Comparison of ENCODE assay signal across 9 mouse cellular contexts in the genomic region with DNA sequence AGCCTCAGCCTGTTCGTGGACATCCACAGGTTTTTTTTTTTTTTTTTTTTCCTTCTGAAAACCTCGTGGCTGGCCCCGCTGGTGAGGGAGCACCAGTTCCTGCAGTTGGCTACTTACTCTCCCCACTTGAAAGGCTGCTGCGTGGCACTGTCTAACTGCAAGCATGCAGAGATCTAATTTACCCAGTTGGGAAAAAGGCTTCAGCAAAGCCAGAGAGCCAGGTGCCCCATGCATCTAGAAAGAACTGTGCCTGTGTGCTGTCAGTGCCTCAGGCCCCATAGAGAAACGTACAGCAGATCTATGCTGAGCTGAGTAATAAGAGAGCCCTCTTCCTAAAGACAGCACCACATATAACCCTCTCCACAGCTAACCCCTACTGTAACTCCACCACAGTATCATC. TPM values are rescaled to one million over a fixed set of nuclear protein-coding genes. Genes with fewer than 3 reads are reported as not detected.
A peak's percentile ranks its signal among the peaks of the same experiment; 100 is the strongest.
DNase-seq lines count a peak whose midpoint lies in the region; ATAC-seq lines count a peak whose summit lies in the region.
"Had no signal": no experiment of that assay in that cellular context is flagged by ENCODE, and none has a peak within 500 bp of the region (broad histone marks: within the 10 kb centered on the region; RNA-seq: fewer than 3 reads in every experiment).

No protein-coding gene starts in this region.

- 20% methylated on average over 5 of the region's 5 CpGs for WGBS in kidney, embryonic 16.5 days
- 23% methylated on average over 5 of the region's 5 CpGs for WGBS in embryonic facial prominence, embryonic 15.5 days
- 9% methylated on average over 5 of the region's 5 CpGs for WGBS in hindbrain, embryonic 15.5 days
- WGBS in midbrain, embryonic 15.5 days, result 5% methylated on average over 5 of the region's 5 CpGs

- peaks cover 57% of the 10 kb centered on the region for H3K4me1 ChIP-seq in kidney, embryonic 16.5 days (ENCODE audit: insufficient read depth, low read length)
- H3K4me1 ChIP-seq in embryonic facial prominence, embryonic 15.5 days, result peaks cover 54% of the 10 kb centered on the region
- peaks cover 69% of the 10 kb centered on the region for H3K4me1 ChIP-seq in hindbrain, embryonic 15.5 days (replicated peaks)
- H3K4me1 ChIP-seq in midbrain, embryonic 15.5 days, result peaks cover 50% of the 10 kb centered on the region

- peak overlapping the region; percentile 60 for H3K4me2 ChIP-seq in kidney, embryonic 16.5 days (replicated peaks; ENCODE audit: low read depth, low read length)
- H3K4me2 ChIP-seq in embryonic facial prominence, embryonic 15.5 days (replicated peaks), result peak overlapping the region; percentile 52; the same call in 1 of the 2 replicates
- peak overlapping the region; percentile 73 for H3K4me2 ChIP-seq in hindbrain, embryonic 15.5 days
- peak overlapping the region; percentile 67 for H3K4me2 ChIP-seq in midbrain, embryonic 15.5 days

- no peak for DNase-seq in kidney, postnatal 36 days
- DNase-seq in layer of hippocampus, postnatal 36 days, result no peak
- no peak for DNase-seq in left cerebral cortex, adult 9 months (ENCODE audit: low spot score in 2 of 2)

- peak overlapping the region; percentile 83 for H3K27ac ChIP-seq in kidney, embryonic 16.5 days (ENCODE audit: low read length)
- H3K27ac ChIP-seq in embryonic facial prominence, embryonic 15.5 days (replicated peaks), result no peak overlapping the region
- H3K27ac ChIP-seq in hindbrain, embryonic 15.5 days (replicated peaks), result peak overlapping the region; percentile 90
- H3K27ac ChIP-seq in midbrain, embryonic 15.5 days, result peak overlapping the region; percentile 87

- no peaks in the 10 kb centered on the region for H3K36me3 ChIP-seq in kidney, embryonic 16.5 days (ENCODE audit: insufficient read depth, low read length)
- no peaks in the 10 kb centered on the region for H3K36me3 ChIP-seq in embryonic facial prominence, embryonic 15.5 days
- no peaks in the 10 kb centered on the region for H3K36me3 ChIP-seq in hindbrain, embryonic 15.5 days
- H3K36me3 ChIP-seq in midbrain, embryonic 15.5 days (replicated peaks), result no peaks in the 10 kb centered on the region

- ATAC-seq in kidney, embryonic 16.5 days (ENCODE audit: low FRiP score, low TSS enrichment), result 0 out of 2 replicates have a peak, but pooled peaks have one; percentile 4
- ATAC-seq in embryonic facial prominence, embryonic 15.5 days (ENCODE audit: insufficient number of reproducible peaks, low FRiP score, low TSS enrichment, low read depth), result no peak
- 0 out of 2 replicates have a peak, but pooled peaks have one; percentile 7 for ATAC-seq in hindbrain, embryonic 15.5 days (ENCODE audit: low FRiP score, low read depth)
- peak; percentile 53 for ATAC-seq in midbrain, embryonic 15.5 days (replicated peaks)
- ATAC-seq in monocyte, adult 5-6 weeks (replicated peaks; ENCODE audit: insufficient number of reproducible peaks, low FRiP score, low TSS enrichment, poor library complexity, severe bottlenecking), result no peak

- H3K9ac ChIP-seq in kidney, embryonic 16.5 days (replicated peaks; ENCODE audit: low read length), result no peak overlapping the region
- H3K9ac ChIP-seq in embryonic facial prominence, embryonic 15.5 days, result no peak overlapping the region
- peak overlapping the region; percentile 64; the same call in 1 of the 2 replicates for H3K9ac ChIP-seq in hindbrain, embryonic 15.5 days
- H3K9ac ChIP-seq in midbrain, embryonic 15.5 days, result peak overlapping the region; percentile 52; the same call in 1 of the 2 replicates

- H3K4me3 ChIP-seq in kidney, embryonic 16.5 days (ENCODE audit: low read length), result no peak overlapping the region
- no peak overlapping the region for H3K4me3 ChIP-seq in embryonic facial prominence, embryonic 15.5 days (replicated peaks)
- peak overlapping the region; percentile 47 for H3K4me3 ChIP-seq in hindbrain, embryonic 15.5 days
- H3K4me3 ChIP-seq in midbrain, embryonic 15.5 days, result peak overlapping the region; percentile 48

- H3K9me3 ChIP-seq in kidney, embryonic 16.5 days (ENCODE audit: low read length), result peaks cover 6% of the 10 kb centered on the region; the same call in 1 of the 2 replicates
- H3K9me3 ChIP-seq in embryonic facial prominence, embryonic 15.5 days (replicated peaks), result no peaks in the 10 kb centered on the region
- no peaks in the 10 kb centered on the region for H3K9me3 ChIP-seq in hindbrain, embryonic 15.5 days
- no peaks in the 10 kb centered on the region for H3K9me3 ChIP-seq in midbrain, embryonic 15.5 days

- peaks cover 7% of the 10 kb centered on the region; the same call in 1 of the 2 replicates for H3K27me3 ChIP-seq in kidney, embryonic 16.5 days (ENCODE audit: insufficient read depth, low read length)
- H3K27me3 ChIP-seq in embryonic facial prominence, embryonic 15.5 days, result no peaks in the 10 kb centered on the region
- no peaks in the 10 kb centered on the region for H3K27me3 ChIP-seq in hindbrain, embryonic 15.5 days
- no peaks in the 10 kb centered on the region for H3K27me3 ChIP-seq in midbrain, embryonic 15.5 days (replicated peaks)

RNA-seq across cellular contexts. Expression of a gene that starts 0.5 kb away (rescaled TPM):
- polyA plus RNA-seq in kidney, embryonic 16.5 days (2015; fragmentation: Nextera tagmentation; extraction: Ambion mirVana), result 7.6 and 8.0 TPM in 2 replicates
- polyA plus RNA-seq in embryonic facial prominence, embryonic 15.5 days (2015; fragmentation: Nextera tagmentation; extraction: Ambion mirVana), result 7.7 and 9.8 TPM in 2 replicates
- 25.3 and 28.4 TPM in 2 replicates for polyA plus RNA-seq in hindbrain, embryonic 15.5 days (2015; fragmentation: Nextera tagmentation; extraction: Ambion mirVana)
- polyA plus RNA-seq in midbrain, embryonic 15.5 days (2015; fragmentation: Nextera tagmentation; extraction: Ambion mirVana), result 30.9 and 31.1 TPM in 2 replicates
- total RNA-seq in monocyte, adult 5-6 weeks (2017), result 0.29 TPM in 1 of 3 replicates, not detected in the others
- total RNA-seq in layer of hippocampus, postnatal 36 days (2021), result 10 to 100 TPM; 13.9 TPM
- total RNA-seq: megakaryocyte, adult 5-6 weeks had no signal

RNA-seq across cellular contexts. Expression of a gene that starts 1.0 kb away (rescaled TPM):
- 6.7 and 8.4 TPM in 2 replicates for polyA plus RNA-seq in kidney, embryonic 16.5 days (2015; fragmentation: Nextera tagmentation; extraction: Ambion mirVana)
- 9.3 and 9.8 TPM in 2 replicates for polyA plus RNA-seq in embryonic facial prominence, embryonic 15.5 days (2015; fragmentation: Nextera tagmentation; extraction: Ambion mirVana)
- 4.8 and 6.0 TPM in 2 replicates for polyA plus RNA-seq in hindbrain, embryonic 15.5 days (2015; fragmentation: Nextera tagmentation; extraction: Ambion mirVana)
- 3.8 and 5.2 TPM in 2 replicates for polyA plus RNA-seq in midbrain, embryonic 15.5 days (2015; fragmentation: Nextera tagmentation; extraction: Ambion mirVana)
- total RNA-seq in monocyte, adult 5-6 weeks (2017), result 19.7 to 28.3 TPM (median 22.5 TPM) in 3 replicates
- total RNA-seq in layer of hippocampus, postnatal 36 days (2021), result 1 to 10 TPM; 1.4 to 2.0 TPM

Comparison
In these comparisons a context has a peak if more than half of its experiments do, and no peak if none do; other contexts are left out.
1. ATAC-seq: peak in kidney, embryonic 16.5 days (single experiment), hindbrain, embryonic 15.5 days (single experiment) and midbrain, embryonic 15.5 days (single experiment); none in embryonic facial prominence, embryonic 15.5 days (single experiment) and monocyte, adult 5-6 weeks (single experiment).
2. H3K4me3 ChIP-seq: peak in hindbrain, embryonic 15.5 days (single experiment) and midbrain, embryonic 15.5 days (single experiment); none in kidney, embryonic 16.5 days (single experiment) and embryonic facial prominence, embryonic 15.5 days (single experiment).
3. H3K9ac ChIP-seq: peak in hindbrain, embryonic 15.5 days (single experiment) and midbrain, embryonic 15.5 days (single experiment); none in kidney, embryonic 16.5 days (single experiment) and embryonic facial prominence, embryonic 15.5 days (single experiment).
4. Peak in every context shown above with its lines, with median percentiles within 50 percentile points of each other: H3K4me2 ChIP-seq.